Mouse (Mus musculus) right cerebral cortex, postnatal 10 days (tissue): Measurements from ENCODE around the gene Ceacam18.
A peak's percentile ranks its signal among the peaks of the same experiment; 100 is the strongest.

Experiments
- DNase-seq, 2 experiments: peaks; one replicate each; pipeline ENCODE4 v3.0.0; 2021; ENCODE audit warnings: low spot score in 2 of 2

Ceacam18 gene

GRCm38 (mm10) chr7:43634500-43634899, at the start of gene Ceacam18:
Ceacam18 (plus strand) TSS chr7:43634707.
- no peak for DNase-seq

GRCm38 (mm10) chr7:43584790-43585189, 49.7 kb upstream of the Ceacam18 start:
- DNase-seq: no peak

- DNase-seq: no peak
Measured at GRCm38 (mm10) chr7:43601884-43602283, 32.6 kb upstream of the Ceacam18 start.

- DNase-seq: peak; percentile 85 to 91
Measured at GRCm38 (mm10) chr7:43606896-43607742, 27.4 kb upstream of the Ceacam18 start, which contains the start of gene Zfp819. Zfp819 (plus strand) TSS chr7:43607169.

- DNase-seq: no peak
Measured at GRCm38 (mm10) chr7:43607743-43608287, 26.7 kb upstream of the Ceacam18 start.

- no peak for DNase-seq
Measured at GRCm38 (mm10) chr7:43608316-43608824, 26.1 kb upstream of the Ceacam18 start.

GRCm38 (mm10) chr7:43613816-43614551, 20.5 kb upstream of the Ceacam18 start:
- DNase-seq: no peak

- no peak for DNase-seq
Measured at GRCm38 (mm10) chr7:43622927-43623326, 11.6 kb upstream of the Ceacam18 start.

- no peak for DNase-seq
Measured at GRCm38 (mm10) chr7:43623819-43624218, 10.7 kb upstream of the Ceacam18 start.

- DNase-seq: no peak
Measured at GRCm38 (mm10) chr7:43625065-43625464, 9.4 kb upstream of the Ceacam18 start.

- DNase-seq: no peak
Measured at GRCm38 (mm10) chr7:43625794-43626422, 8.6 kb upstream of the Ceacam18 start.

- DNase-seq: no peak
Measured at GRCm38 (mm10) chr7:43633940-43634339, 567 bp upstream of the Ceacam18 start.

- no peak for DNase-seq
Measured at GRCm38 (mm10) chr7:43636194-43636593, 1.7 kb downstream of the Ceacam18 start.

GRCm38 (mm10) chr7:43637118-43637517, 2.6 kb downstream of the Ceacam18 start:
- no peak for DNase-seq

- DNase-seq: no peak
Measured at GRCm38 (mm10) chr7:43642587-43642986, 8.1 kb downstream of the Ceacam18 start.

- DNase-seq: no peak
Measured at GRCm38 (mm10) chr7:43643046-43643652, 8.6 kb downstream of the Ceacam18 start.

GRCm38 (mm10) chr7:43652683-43653082, 18.2 kb downstream of the Ceacam18 start:
- no peak for DNase-seq

GRCm38 (mm10) chr7:43654519-43654918, 20.0 kb downstream of the Ceacam18 start:
- no peak for DNase-seq

GRCm38 (mm10) chr7:43656232-43656631, 21.7 kb downstream of the Ceacam18 start:
- no peak for DNase-seq

- DNase-seq: no peak
Measured at GRCm38 (mm10) chr7:43660002-43660401, 25.5 kb downstream of the Ceacam18 start, which contains the start of gene Siglece. Siglece (minus strand) TSS chr7:43660161.

GRCm38 (mm10) chr7:43662804-43663203, 28.3 kb downstream of the Ceacam18 start:
- DNase-seq: no peak
